Mouse (Mus musculus) cerebellum, adult 9-10 months (tissue): ENCODE measurements around the gene Uqcc1.

Source experiments
- DNase-seq: peaks from one replicate; pipeline ENCODE4 v3.0.0; 2022

The Uqcc1 gene

DNA sequence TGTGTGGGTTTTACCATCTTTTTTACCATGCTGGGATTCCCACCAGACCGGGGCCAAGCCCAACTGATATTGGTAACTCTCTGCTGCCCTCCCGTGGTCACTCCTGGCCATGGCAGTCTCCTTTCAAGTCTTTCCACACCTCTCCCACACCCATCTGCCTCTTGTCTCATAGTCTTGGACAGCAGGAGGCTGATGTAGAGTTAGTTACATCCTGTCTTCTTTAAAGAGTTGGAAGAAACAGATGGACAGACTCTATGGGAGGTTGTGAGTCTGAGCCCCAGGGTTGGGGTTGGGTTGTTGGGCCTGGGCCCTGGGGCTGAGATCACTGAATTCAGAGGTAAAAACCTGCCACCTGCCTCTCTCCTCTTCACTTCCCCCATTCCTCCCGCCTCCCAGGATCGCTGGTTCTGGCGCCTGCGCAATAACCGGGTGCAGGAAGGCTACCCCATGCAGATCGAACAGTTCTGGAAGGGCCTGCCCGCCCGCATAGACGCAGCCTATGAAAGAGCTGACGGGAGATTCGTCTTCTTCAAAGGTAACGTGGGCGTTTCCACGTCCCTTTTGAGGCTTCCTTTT is 118.2 kb downstream of the Uqcc1 start:
- DNase-seq, result peak; percentile 99

DNA sequence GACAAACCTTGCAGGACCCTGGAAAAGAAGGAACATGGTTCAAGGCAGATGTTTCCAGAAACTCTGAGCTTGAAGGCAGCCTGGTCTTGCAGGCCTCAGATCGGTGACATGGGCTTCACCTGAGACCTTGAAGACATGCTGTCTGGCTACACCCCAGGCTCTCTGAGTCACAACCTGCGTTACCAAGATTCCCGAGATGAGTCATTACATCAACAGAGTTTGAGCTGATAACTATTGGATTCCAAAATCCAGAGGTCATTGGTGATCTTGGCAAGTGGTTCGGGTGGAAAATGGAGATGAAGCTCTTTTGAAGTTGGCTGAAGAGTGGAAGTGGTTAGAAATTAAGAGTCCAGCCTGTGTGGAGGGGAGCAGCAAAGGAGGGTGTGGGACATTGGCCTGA is 120.5 kb downstream of the Uqcc1 start:
- no peak for DNase-seq

- no peak for DNase-seq
These were observed 122.7 kb downstream of the Uqcc1 start for GRCm38 (mm10) chr2:155807408-155807807.

DNA sequence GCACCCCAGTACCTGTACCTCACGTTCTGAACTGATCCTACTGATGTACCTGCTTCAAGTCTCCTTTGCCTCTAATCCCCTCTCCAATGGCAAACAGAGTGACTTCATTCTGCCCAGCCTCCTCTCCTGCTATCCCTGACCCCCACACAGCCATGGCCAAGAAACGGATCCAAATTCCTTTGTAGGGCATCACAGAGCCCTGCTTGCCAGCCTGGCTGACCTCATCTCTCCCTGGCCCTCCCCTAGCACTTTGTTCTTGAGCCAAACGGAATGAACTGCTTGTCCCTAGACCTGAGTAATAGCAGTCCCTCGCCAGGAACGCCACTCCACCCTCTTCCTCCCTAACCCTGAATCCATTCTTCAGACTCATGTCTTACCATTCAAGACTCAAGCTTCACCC is 123.6 kb downstream of the Uqcc1 start:
- peak; percentile 98 for DNase-seq

DNA sequence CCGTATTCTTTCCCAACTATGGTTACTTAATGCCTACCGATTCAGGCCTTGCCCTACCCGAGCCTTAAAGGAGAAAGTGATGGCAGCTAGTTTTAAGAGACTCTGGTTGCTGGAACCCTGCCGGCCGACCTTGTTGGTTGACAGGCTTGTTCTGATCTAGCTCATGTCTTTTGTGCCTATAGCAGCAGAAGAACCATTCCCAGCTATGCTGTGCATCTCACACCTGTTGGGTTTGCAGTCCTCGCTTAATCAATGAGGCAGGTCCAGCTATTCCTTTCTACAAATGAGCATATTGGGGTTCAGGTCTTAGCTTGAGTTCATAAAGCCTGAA is 124.2 kb downstream of the Uqcc1 start:
- no peak for DNase-seq

GRCm38 (mm10) chr2:155805231-155805924 is 124.7 kb downstream of the Uqcc1 start:
- peak; percentile 100 for DNase-seq

GRCm38 (mm10) chr2:155804053-155804452 is 126.1 kb downstream of the Uqcc1 start:
- DNase-seq, result no peak

GRCm38 (mm10) chr2:155802761-155803160 is 127.3 kb downstream of the Uqcc1 start:
- DNase-seq, result no peak

- DNase-seq, result no peak
These were observed 131.5 kb downstream of the Uqcc1 start for GRCm38 (mm10) chr2:155798613-155799012.
